Mouse (Mus musculus) brain, embryonic 14.5 days (tissue): ENCODE data around the gene Tas1r1.

Source experiments
- CTCF ChIP-seq: fragments of 200-500 bp; IDR thresholded peaks from 2 replicates; pipeline ENCODE4 v1.5.1; 2012; ENCODE audit warnings: inconsistent platforms, mild to moderate bottlenecking, moderate library complexity, borderline replicate concordance; ENCODE audit not compliant: insufficient read depth, insufficient read length; ENCODE audit errors: extremely low read depth
- POLR2A ChIP-seq: fragments of 200-500 bp; IDR thresholded peaks from 2 replicates; pipeline ENCODE4 v1.6.1; 2012; ENCODE audit warnings: mild to moderate bottlenecking, inconsistent platforms, borderline replicate concordance; ENCODE audit not compliant: poor library complexity, insufficient read depth, insufficient read length, severe bottlenecking; ENCODE audit errors: extremely low read depth

GRCm38 (mm10) chr4:152078105-152078530, 39.8 kb upstream of the Tas1r1 start:
- no peak for TF ChIP-seq CTCF
- no peak for TF ChIP-seq POLR2A
